Mouse (Mus musculus): Measurements from ENCODE around the gene Olfr777. TPM values are rescaled to one million over a fixed set of nuclear protein-coding genes. Genes with fewer than 3 reads are reported as not detected.

Olfr777 gene
- not detected in 2 replicates for polyA plus RNA-seq (2012; rRNA removed)

GRCm38 (mm10) chr10:129271081-129271535, at the start of gene Olfr777:
TSS of gene Olfr777 (minus strand) at chr10:129271485.

GRCm38 (mm10) chr10:129317817-129318216, 46.5 kb upstream of the Olfr777 start, which contains the start of gene Olfr780:
TSS of gene Olfr780 (plus strand) at chr10:129318117.

GRCm38 (mm10) chr10:129258827-129259226, 12.5 kb downstream of the Olfr777 start, which contains the start of gene Olfr776:
TSS of gene Olfr776 (plus strand) at chr10:129259127.

GRCm38 (mm10) chr10:129248112-129248511, 23.2 kb downstream of the Olfr777 start, which contains the start of gene Olfr775:
TSS of gene Olfr775 (plus strand) at chr10:129248412.

GRCm38 (mm10) chr10:129235904-129236303, 35.4 kb downstream of the Olfr777 start, which contains the start of gene Olfr774:
TSS of gene Olfr774 (plus strand) at chr10:129236204.

Other genes with a start within 250 kb of the Olfr777 start
- gene Olfr764-ps1, start 231.6 kb downstream of the Olfr777 start, polyA plus RNA-seq (2012; rRNA removed): not detected in 2 replicates
- gene Olfr765, start 221.5 kb downstream of the Olfr777 start, polyA plus RNA-seq (2012; rRNA removed): not detected in 2 replicates
- not detected in 2 replicates for gene Olfr766-ps1, start 202.5 kb downstream of the Olfr777 start, polyA plus RNA-seq (2012; rRNA removed)
- not detected in 2 replicates for gene Olfr767, start 188.6 kb downstream of the Olfr777 start, polyA plus RNA-seq (2012; rRNA removed)
- not detected in 2 replicates for gene Olfr768, start 172.1 kb downstream of the Olfr777 start, polyA plus RNA-seq (2012; rRNA removed)
- not detected in 2 replicates for gene Olfr769, start 153.6 kb downstream of the Olfr777 start, polyA plus RNA-seq (2012; rRNA removed)
- gene Olfr770, start 132.5 kb downstream of the Olfr777 start, polyA plus RNA-seq (2012; rRNA removed): not detected in 2 replicates
- not detected in 2 replicates for gene Olfr771, start 106.7 kb downstream of the Olfr777 start, polyA plus RNA-seq (2012; rRNA removed)
- gene Olfr772, start 93.6 kb downstream of the Olfr777 start, polyA plus RNA-seq (2012; rRNA removed): not detected in 2 replicates
- not detected in 2 replicates for gene Olfr773, start 84.1 kb downstream of the Olfr777 start, polyA plus RNA-seq (2012; rRNA removed)
- not detected in 2 replicates for gene Olfr774, start 35.3 kb downstream of the Olfr777 start, polyA plus RNA-seq (2012; rRNA removed)
- gene Olfr775, start 23.1 kb downstream of the Olfr777 start, polyA plus RNA-seq (2012; rRNA removed): not detected in 2 replicates
- gene Olfr776, start 12.4 kb downstream of the Olfr777 start, polyA plus RNA-seq (2012; rRNA removed): not detected in 2 replicates
- gene Olfr780, start 46.6 kb upstream of the Olfr777 start, polyA plus RNA-seq (2012; rRNA removed): not detected in 2 replicates
- not detected in 2 replicates for gene Olfr781, start 57.4 kb upstream of the Olfr777 start, polyA plus RNA-seq (2012; rRNA removed)
- not detected in 2 replicates for gene Olfr782, start 77.4 kb upstream of the Olfr777 start, polyA plus RNA-seq (2012; rRNA removed)
- gene Olfr784, start 112.6 kb upstream of the Olfr777 start, polyA plus RNA-seq (2012; rRNA removed): 0.06 TPM in 2 replicates
- not detected in 2 replicates for gene Olfr785, start 133.9 kb upstream of the Olfr777 start, polyA plus RNA-seq (2012; rRNA removed)
- gene Olfr786, start 155.8 kb upstream of the Olfr777 start, polyA plus RNA-seq (2012; rRNA removed): not detected in 2 replicates
- gene Olfr787, start 190.4 kb upstream of the Olfr777 start, polyA plus RNA-seq (2012; rRNA removed): not detected in 2 replicates
- gene Olfr788, start 199.5 kb upstream of the Olfr777 start, polyA plus RNA-seq (2012; rRNA removed): not detected in 2 replicates
- gene Olfr789, start 213.3 kb upstream of the Olfr777 start, polyA plus RNA-seq (2012; rRNA removed): not detected in 2 replicates
- gene Olfr790, start 227.0 kb upstream of the Olfr777 start, polyA plus RNA-seq (2012; rRNA removed): not detected in 2 replicates